Mouse (Mus musculus) kidney, postnatal 4 days (tissue): ENCODE measurements at regions not wholly inside any gene's neighbourhood (a gene's known extent, or its start where the extent isn't known, plus 50 kb on each side); places are given as distances from the start of the nearest gene placed in this dataset.

ENCODE experiments used
- DNase-seq, 2 experiments: peaks; one replicate each; pipeline ENCODE4 v3.0.0; 2021; ENCODE audit warnings: mixed read lengths in 2 of 2

DNA sequence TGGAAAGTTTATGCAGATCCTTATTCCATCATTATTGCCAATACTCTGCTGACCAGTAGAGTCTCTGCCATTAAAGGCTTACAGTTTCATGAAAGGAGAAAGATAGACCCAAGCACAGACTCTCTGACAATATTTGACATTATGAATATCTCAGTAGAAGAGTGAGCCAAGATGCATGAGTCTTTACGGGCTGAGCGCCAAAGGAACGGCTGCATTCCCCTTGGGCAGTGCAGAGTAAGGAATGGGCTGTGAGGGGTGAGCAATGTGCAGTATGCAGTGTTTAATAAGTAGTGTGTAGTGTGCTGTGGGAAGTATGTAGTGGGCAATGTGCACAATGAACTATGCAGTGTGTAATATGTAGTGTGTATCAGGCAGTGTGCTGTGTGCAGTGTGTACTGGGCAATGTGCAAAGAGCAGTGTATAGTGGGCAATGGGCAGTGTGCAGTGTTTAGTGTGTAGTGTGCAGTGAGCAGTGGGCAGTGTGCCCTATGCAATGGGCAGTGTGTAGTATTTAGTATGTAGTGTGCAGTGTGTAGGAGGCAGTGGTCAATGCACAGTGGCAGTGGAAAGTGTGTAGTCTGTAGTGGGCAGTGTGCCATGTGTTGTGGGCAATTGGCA is 671.8 kb downstream of the 5730522E02Rik start:
- peak; percentile 3 to 6 for DNase-seq

DNA sequence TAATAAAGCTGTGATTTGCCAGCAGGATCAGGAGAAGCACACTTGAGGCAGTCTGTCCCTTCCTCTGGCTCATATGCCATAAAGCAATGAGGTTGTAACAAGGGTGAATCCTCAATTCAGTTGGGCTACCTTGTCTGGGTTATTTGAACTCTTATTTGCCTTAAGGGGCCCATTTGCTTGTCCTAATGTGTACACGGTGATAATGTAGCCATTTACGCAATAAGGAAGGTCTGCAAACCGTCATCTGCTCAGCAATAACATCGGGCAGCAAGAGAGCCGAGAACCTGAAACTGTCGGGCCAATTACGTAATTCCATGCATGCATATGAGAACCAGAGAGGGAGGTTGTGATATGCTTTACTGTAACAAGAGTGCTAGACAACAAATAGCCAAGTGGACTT is 674.5 kb downstream of the 5730522E02Rik start:
- no peak for DNase-seq

DNA sequence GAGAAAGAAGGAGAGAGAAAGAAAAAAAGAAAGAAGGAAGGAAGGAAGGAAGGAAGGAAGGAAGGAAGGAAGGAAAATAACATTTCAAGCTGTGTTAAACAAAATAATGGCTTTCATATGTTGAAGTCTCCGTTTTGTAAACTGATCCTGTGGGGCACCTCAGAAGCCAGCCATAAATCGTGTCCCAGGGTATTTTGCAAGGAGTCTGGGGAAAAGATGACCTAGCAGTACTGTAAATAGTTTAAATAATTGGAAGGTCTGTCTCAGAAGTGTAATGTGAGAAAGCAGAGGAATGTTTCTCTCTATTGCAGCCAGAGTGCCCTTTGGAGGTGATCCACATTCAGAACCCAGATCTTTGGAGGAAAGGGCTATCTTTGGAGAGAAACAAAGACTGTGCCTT is 677.5 kb downstream of the 5730522E02Rik start:
- DNase-seq = no peak

DNA sequence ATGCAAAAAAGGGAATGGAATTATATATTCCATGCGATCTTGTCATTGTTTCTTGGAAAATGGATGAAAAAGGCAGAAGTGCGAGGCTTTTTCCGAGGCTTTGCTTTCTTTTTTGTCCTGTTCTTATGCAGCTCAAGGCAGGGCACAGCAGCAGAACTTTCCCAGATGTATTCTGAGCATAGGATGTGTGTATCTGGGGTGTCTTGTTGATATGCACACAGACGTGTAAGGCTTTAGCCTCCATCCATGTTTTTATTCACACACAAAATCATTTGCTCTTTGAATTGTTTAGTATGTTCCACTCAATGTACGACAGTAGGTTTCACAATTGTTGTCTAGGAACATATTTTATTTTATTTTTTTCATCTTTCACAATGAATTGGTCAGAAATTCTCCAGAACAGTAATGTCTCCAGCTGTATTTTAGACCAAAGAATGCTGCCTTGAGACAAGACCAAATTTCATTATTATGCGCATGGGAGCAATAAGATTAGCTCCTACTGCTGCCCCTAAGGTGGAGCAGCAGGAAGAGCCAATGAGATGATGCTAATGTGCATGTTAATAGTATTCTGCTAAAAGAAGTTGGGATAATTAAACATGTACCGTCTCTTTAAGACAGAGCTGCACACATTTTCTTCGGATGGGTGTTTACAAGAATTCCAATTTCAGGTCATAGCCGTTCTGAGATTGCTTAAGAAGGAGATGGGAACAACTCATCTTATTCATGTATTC is 678.7 kb downstream of the 5730522E02Rik start:
- no peak for DNase-seq

DNA sequence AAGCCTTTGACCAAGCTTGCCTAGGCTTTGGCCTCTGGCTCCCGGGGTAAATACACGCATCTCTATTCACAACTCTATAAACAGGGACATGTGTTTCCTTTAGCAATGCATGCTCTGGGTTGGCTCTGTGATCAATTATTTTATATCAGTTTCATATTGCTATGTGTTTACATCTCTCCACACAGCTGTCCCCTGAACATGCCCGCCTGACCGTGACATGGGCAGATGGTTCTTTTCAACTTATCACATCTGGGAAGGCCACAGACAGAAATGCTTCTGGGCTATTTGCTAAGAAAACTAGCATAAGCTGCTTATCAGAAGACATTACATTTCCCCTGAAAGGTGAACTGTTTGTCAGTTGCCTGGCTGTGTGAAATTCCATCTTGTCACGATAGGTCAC is 682.5 kb downstream of the 5730522E02Rik start:
- no peak for DNase-seq

DNA sequence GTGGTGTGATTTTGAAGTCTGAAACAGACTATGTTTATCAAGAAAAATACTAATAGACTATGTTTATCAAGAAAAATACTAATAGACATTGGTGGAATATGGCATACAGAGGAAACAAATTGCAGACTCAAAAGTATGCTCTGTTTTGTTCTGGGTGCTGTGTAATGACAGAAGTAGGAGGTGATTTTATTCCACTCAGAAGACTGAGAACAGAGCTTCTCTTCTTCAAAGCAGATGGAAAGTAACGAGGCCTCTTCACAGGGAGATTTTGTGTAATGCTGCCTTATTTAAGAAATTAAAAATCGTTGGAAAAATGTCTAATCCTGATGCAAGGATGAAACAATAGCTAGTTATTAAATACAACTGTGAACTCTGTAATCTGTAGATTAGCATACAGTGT is 691.7 kb downstream of the 5730522E02Rik start:
- DNase-seq = no peak

DNA sequence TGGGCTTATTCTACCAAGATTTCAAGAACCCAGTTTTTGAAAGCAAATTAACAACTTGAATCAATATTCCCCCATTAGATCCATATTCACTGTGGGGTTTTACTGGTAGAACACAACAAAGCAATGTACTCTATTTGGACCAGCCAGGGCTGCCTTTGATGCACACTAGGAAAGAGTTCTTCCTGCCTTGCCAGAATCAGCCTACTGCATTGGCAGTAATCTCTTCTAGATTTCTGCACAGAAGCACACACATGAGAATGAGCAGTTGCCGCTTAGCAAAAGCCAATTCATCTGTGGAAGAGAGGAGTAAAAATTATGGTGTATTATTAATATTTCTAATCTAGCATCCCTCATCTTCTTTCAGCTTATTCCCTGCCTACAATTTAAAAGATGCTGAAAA is 692.4 kb downstream of the 5730522E02Rik start:
- no peak for DNase-seq

DNA sequence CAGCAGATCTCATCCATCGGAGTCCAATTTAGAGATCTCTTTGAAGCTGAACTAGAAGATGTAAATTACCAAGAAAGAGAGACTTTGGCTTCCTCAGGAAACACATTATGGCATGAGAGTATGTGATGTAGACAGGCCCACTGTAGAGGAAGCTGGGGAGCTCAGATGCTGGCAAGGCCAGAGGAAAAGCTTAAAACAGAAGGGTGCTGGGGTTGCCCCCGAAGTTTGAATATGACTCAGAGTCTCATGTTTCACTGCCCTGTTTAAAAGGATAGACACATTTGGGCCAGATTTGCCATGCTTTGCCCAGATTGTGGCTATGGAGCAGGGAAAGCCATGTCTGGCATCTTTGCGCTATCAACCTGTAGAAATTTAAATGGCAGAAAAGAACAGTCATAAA is 705.1 kb downstream of the 5730522E02Rik start:
- DNase-seq = no peak

DNA sequence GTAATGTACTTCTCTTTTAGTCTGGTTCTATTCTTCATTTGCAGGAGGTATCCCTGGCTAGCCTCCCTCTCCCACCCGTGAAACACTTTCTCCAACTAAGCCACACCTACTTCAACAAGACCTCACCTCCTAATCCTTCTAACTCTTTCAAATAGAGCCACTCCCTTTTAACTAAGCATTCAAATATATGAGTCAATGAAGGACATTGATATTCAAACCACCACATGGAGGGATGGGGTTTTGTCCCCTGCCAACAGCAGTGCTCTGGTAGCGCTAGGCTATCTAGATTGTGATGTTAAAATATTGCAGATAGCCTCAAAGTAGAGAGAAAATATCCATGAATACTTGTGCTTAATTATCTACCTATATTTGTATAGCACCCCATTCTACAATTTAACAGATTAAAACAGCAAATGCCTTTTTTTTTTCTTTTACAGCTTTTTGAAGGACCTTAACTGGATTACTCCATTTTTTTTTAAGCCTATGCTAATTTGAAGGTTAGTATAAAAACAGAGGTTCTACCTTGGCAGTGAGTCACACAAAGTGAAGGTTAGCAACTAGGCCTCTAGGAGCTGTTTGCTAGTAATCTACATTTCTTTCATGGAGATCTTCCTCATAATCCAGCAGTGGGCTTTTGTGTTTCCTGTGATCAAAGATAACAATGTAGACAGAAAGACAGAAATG is 736.7 kb downstream of the 5730522E02Rik start:
- DNase-seq = no peak

DNA sequence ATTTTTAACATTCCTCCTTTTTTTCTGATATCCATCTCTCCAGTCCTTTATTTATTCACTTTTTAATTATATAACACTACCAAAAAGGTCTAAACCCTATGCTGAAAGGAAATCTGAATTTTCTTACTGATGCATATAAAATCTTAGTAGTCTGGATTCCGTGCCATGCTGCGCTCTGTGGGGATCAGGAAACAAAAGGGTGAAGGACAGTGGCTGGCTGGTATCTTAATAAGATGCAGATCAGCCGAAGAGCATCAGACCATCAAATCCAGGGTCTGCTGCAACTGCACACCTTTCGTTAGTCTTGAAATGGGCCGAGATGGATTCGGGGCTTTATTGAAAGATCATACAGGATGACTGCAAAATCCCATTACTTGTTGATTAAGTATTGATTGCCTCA is 740.7 kb downstream of the 5730522E02Rik start:
- DNase-seq = no peak

DNA sequence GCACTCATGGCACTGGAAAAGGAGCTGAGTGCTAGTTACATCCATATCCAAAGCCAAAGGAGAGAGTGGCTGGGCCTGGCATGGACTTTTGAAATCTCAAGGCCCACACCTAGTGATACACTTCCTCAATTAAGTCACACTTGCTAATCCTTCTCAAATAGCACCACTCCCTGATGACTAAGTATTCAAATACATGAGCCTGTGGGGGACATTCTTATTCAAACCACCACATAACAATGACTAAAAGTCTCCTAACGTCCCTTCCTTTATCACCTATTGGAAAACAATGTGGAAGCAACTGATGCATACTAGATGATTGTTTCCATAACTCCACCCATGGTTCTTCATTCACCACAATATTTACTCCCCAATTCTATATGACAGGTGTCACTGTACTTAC is 773.4 kb downstream of the 5730522E02Rik start:
- DNase-seq = no peak

DNA sequence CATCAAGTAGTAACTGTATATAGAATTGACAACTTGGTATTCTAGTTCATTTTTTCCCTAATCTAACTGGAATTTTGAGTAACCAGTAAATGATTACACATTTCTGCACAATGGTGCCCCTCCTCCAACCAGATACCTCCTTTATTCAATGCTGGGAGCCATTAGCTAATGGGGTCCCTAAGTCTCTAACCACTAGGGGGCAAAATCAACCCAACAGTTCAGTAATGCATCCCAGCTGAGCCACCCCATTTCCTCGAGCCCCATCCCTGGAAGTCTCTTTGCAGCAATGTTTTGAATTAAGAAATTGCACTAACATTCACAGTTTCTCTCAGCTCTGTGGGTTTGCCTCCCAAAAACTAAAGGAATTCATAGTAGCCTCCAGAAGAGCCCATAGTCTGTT is 774.9 kb downstream of the 5730522E02Rik start:
- DNase-seq = no peak

DNA sequence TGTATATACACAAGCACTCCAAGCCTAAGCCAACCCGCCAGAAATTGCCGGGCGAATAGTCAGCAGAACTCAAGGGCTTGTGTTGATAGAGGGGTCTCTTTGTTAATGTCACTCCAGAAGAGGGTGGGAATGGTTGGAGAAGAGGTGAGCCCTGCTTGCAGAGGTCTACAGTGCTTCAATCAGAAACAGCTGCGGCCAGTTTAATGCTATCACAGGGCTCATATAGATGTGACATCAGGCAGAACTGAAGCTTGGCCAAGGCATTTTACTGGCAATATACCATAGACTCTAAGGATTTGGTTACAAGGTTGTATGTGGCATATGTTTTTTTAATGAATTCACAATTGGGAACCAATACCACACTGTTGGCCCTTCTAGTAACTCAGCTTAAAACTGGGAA is 787.4 kb downstream of the 5730522E02Rik start:
- DNase-seq = no peak

DNA sequence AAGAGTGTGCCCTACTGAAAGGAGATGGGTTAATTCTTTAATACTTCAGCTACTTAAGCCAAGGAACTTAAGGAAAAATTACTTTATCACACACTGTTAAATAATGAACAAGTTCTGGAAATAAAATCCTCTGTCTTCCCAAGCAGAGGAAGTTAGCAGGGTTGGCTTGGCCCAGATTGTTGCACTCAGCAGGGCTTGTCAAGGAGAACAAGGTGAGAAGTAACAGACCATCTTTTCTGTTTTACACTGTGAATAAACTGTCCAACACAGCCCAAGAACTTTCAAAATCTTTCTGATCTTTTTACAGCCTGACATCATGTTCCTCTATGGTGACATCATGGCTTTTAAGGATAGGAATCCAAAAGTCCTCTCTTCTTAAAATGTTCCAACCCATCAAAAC is 789.1 kb downstream of the 5730522E02Rik start:
- no peak for DNase-seq

DNA sequence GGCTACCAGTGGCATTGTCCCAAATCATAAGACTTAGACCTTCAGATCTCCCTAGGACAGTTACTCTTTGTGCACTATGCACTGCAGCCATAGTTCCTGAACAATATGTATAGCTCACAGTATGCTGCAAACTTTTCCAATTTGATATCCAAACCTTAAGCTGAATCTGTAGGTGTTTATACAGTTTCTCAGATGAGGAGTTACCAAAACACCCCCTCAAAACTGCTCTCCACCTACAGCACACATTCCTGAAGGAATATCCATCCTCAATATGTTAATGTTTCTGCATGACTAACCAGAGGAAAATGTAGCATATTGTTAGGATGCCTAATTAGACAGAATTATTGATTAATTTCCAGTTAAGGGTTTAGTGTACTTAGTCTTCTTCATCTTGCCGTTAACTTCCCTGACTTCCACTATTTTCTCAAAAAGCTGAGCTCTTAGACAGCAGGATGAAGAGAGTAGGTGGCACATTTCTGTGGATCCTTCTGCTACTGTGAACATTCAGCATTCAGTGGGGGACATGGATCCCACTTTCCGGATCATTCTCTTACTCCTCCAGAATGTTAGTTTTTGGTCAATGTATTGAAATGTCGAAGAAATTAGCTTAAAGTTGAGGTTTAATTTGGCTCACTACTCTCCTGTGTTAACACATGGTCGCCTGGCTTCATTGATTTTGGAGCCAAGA is 800.0 kb downstream of the 5730522E02Rik start:
- DNase-seq = no peak

DNA sequence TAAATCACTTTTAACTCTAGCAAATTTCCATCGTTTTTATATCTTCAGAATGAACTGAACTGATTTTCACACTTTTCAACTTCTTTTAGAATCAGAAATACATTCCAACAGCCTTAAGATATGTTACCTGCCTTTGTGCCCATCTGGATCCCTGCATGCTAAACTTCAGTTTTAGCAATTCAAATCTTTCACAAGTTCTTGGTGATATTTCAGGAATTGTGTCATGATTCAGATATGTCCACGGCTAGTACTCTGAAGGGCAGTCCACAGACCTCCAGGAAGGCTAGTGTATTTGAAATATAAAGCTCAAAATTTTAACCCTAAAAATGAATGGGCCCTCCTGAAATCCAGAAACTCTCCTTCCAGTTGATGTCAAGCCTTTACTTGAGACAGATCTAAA is 818.9 kb downstream of the 5730522E02Rik start:
- no peak for DNase-seq

DNA sequence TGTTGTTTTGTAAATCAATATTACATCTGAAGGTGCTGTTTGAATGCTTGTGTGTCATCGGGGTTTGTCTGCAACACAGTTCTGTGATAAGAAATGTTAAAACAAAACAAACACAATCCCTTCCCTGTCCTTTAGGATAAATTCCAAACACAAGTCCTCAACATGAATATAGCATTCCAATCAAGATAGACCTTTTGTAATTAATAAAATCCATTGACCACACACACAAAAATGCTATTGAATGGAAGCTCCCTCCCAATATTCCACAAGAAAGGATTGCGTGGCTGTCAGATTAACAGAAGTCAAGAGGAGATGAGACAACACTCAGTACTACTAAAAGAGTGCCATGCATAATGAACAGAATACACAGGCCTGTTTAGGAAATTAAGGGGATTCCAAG is 843.5 kb downstream of the 5730522E02Rik start:
- no peak for DNase-seq

DNA sequence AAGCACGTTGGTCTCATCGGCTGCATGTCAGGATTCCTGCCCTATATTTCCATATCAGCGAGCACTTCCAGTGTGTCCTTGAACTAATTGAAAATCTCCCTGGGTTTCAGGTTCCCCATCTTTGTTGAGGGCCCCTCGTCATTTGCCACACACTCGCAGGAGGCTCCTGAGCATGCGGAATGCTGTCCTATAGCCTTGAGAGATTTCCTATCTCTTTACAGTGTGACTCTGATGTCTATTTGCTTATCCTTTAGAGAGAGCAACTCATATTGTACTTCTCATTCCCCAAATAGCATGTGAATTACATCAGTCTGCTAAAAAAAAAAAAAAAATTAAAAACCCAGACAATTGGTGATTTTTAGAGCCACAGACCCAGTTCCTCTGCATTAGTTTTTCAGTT is 845.1 kb downstream of the 5730522E02Rik start:
- no peak for DNase-seq

DNA sequence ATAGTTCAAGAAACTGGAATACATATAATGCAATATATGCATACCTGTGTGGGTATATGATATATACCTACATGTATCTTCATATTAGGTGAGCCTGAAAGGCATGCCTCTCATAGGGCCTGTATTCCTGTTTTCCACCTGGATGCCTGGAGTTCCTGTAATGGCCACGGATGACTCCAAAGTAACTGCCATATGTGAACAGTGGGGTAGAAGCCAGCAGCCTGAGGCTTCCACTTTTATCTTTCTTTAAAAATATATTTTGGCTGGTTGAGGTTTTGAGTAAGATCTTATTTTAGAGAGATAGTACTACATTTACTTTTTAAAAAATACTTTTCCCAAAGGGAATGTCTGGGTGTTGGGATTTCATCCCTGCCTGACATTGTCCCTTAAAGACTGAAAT is 850.8 kb downstream of the 5730522E02Rik start:
- DNase-seq = no peak

DNA sequence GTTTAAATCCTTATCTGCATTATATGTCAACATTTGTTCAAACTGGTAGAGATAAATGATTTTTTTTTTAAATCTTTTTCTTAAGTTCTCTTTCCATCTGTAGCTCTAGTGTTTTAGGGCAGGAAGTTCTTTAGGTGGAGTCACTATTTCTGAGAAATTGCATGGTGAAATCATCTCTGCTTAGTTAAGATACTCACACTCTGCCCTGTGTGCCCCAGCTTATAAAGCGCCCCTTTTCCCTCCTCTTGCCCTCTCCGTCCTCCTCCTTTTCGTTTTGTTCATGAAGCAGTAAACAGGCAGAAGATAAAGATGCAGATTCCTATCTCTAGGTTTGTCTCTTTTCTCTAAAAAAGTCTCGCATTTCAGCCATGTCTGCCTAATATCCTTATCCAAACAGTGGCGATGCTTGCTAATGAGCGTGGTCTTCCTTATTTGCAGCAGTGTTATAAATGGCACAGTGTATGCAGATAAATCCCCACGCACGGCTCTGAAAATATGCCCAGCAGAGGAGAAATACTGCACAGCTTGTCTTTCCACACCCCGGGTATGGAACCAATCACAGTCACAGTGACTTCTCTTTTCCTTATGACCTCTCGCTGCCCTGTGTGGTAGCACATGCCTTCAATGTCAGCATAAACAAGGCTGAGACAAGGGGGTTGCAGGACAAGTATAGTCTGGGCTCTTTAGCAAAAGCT is 852.7 kb downstream of the 5730522E02Rik start:
- DNase-seq = no peak

DNA sequence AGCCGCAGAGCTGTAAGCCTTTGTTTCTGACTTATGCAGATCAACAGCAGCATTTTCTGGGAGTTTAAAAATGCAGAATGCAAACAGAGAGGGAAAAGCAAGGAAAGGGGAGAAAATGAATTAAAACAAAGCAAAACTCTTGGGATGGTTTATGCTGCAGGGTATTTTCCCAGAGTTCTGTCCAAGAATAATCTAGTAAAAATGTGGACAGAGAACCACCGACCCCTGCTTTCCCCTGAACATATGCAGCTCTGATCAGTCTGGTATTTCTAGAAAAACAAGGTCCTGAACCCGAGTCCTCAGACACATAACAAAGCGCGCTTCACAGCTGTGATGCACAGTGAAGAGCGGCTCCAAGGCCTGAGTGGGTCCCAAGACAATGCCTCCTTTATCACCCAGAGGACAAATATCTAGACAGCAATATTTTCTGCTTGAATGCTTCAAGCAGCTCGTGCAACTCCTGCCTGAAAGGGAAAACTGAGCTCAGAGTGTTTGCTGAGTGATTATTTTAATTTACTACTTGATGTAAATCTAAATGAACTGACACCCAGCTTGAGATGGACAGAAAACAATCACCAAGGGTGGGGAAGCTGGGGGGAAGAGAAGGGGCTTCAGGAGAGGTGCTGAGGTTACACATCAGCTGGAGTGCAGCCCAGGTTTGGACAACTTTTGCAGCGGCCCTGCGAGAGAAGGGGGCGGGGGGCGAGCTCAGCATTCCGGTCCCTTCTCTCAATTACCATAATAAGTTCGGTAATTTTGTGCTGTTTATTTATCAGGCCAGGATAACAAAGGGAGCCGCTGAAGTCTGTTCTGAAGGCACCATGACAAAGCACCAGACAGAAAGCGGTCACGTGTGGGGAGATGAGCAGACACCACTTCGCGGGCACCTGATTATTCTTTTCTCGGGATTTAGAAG is 853.6 kb downstream of the 5730522E02Rik start:
- DNase-seq = peak in 1 of 2 experiments; percentile 6

DNA sequence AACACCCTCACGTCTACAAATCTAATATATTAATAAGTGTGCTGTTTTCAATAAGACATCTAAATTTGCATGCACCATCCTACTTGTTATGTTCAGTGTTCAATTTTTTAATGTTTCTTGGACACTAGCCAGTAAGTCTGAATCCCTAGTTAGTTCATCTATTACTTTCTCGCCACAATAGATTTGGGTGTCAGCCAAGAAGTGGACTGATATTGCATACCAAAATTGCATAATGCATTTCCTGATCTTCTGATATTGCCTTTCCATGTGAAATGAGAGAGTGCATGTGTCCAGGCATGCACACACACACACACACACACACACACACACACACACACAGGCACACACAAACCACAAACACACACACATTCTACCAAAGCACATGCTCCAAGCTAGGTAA is 874.9 kb downstream of the 5730522E02Rik start:
- no peak for DNase-seq
